ENCODE assay signal across 42 mouse cellular contexts in the genomic region with DNA sequence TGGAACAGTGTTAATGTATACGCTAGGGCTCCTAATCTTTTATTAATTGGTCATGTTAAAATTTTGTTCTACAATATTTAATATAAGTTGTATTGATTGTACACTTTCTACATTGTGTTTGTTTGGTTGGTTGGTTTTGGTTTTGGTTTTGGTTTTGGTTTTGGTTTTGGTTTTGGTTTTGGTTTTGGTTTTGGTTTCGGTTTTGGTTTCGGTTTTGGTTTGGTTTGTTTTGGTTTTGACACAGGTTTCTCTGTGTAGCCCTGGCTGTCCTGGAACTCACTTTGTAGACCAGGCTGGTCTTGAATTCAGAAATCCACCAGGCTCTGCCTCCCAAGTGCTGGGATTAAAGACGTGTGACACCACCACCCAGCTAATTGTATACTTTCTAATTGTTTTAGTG. TPM values are rescaled to one million over a fixed set of nuclear protein-coding genes. Genes with fewer than 3 reads are reported as not detected.
"Had no signal": no experiment of that assay in that cellular context is flagged by ENCODE, and none has a peak within 500 bp of the region (broad histone marks: within the 10 kb centered on the region; RNA-seq: fewer than 3 reads in every experiment).

No protein-coding gene starts in this region.

RNA-seq across cellular contexts. Expression of gene Krt16, which starts 8.4 kb away (rescaled TPM):
- total RNA-seq: heart, postnatal 10 days; heart, postnatal 14 days; heart, postnatal 25 days; heart, postnatal 36 days; heart, postnatal 4 days; hematopoietic stem cell, adult 5-6 weeks; hindbrain, postnatal 0 days; layer of hippocampus, adult 18-20 months; layer of hippocampus, adult 2 months; layer of hippocampus, adult 8-10 months; layer of hippocampus, postnatal 10 days; layer of hippocampus, postnatal 14 days; layer of hippocampus, postnatal 25 days; layer of hippocampus, postnatal 36 days; left cerebral cortex, adult 18-20 months; left cerebral cortex, adult 2 months; left cerebral cortex, adult 8-10 months had no signal
- polyA plus RNA-seq: heart, embryonic 11.5 days; heart, embryonic 12.5 days; heart, embryonic 13.5 days; heart, embryonic 14.5 days; heart, embryonic 15.5 days; heart, postnatal 0 days; hindbrain, embryonic 10.5 days; hindbrain, embryonic 11.5 days; hindbrain, embryonic 12.5 days; hindbrain, embryonic 13.5 days; hindbrain, embryonic 14.5 days; hindbrain, embryonic 15.5 days; hindbrain, embryonic 16.5 days; hindbrain, postnatal 0 days; inflammation-experienced regulatory T-cells, adult 6 months; intestine, embryonic 14.5 days; intestine, embryonic 15.5 days; intestine, embryonic 16.5 days; intestine, postnatal 0 days; kidney, adult 2 months; kidney, embryonic 14.5 days; kidney, embryonic 16.5 days; kidney, postnatal 0 days had no signal

RNA-seq across cellular contexts. Expression of gene Krt17, which starts 20.6 kb away (rescaled TPM):
- total RNA-seq: heart, postnatal 10 days; heart, postnatal 25 days; heart, postnatal 36 days; hematopoietic stem cell, adult 5-6 weeks; layer of hippocampus, adult 18-20 months; layer of hippocampus, adult 2 months; layer of hippocampus, adult 8-10 months; layer of hippocampus, postnatal 10 days; layer of hippocampus, postnatal 14 days; layer of hippocampus, postnatal 25 days; layer of hippocampus, postnatal 36 days; left cerebral cortex, adult 2 months had no signal

RNA-seq across cellular contexts. Expression of gene Krt42, which starts 29.4 kb away (rescaled TPM):
- total RNA-seq: heart, postnatal 10 days; heart, postnatal 14 days; heart, postnatal 25 days; heart, postnatal 36 days; heart, postnatal 4 days; hematopoietic stem cell, adult 5-6 weeks; hindbrain, postnatal 0 days; layer of hippocampus, adult 18-20 months; layer of hippocampus, adult 2 months; layer of hippocampus, adult 8-10 months; layer of hippocampus, postnatal 10 days; layer of hippocampus, postnatal 14 days; layer of hippocampus, postnatal 25 days; layer of hippocampus, postnatal 36 days; left cerebral cortex, adult 2 months; left cerebral cortex, adult 8-10 months had no signal
- polyA plus RNA-seq: heart, embryonic 12.5 days; heart, embryonic 13.5 days; heart, embryonic 14.5 days; heart, embryonic 15.5 days; heart, embryonic 16.5 days; heart, postnatal 0 days; hindbrain, embryonic 10.5 days; hindbrain, embryonic 11.5 days; hindbrain, embryonic 12.5 days; hindbrain, embryonic 13.5 days; hindbrain, embryonic 14.5 days; hindbrain, embryonic 15.5 days; hindbrain, embryonic 16.5 days; hindbrain, postnatal 0 days; inflammation-experienced regulatory T-cells, adult 6 months; intestine, embryonic 14.5 days; intestine, embryonic 15.5 days; intestine, embryonic 16.5 days; kidney, adult 2 months; kidney, embryonic 14.5 days; kidney, embryonic 15.5 days; kidney, embryonic 16.5 days; kidney, postnatal 0 days; large intestine, adult 2 months had no signal

RNA-seq across cellular contexts. Expression of gene Krt14, which starts 32.9 kb away (rescaled TPM):
- total RNA-seq: hematopoietic stem cell, adult 5-6 weeks; hindbrain, postnatal 0 days; layer of hippocampus, adult 18-20 months; layer of hippocampus, adult 2 months; layer of hippocampus, adult 8-10 months; layer of hippocampus, postnatal 14 days; layer of hippocampus, postnatal 25 days; layer of hippocampus, postnatal 36 days; left cerebral cortex, adult 18-20 months; left cerebral cortex, adult 2 months; left cerebral cortex, adult 8-10 months had no signal
- polyA plus RNA-seq: inflammation-experienced regulatory T-cells, adult 6 months; kidney, embryonic 14.5 days had no signal

RNA-seq across cellular contexts. Expression of gene Krt9, which starts 47.2 kb away (rescaled TPM):
- total RNA-seq: heart, postnatal 10 days; heart, postnatal 14 days; heart, postnatal 25 days; heart, postnatal 36 days; heart, postnatal 4 days; hematopoietic stem cell, adult 5-6 weeks had no signal
- polyA plus RNA-seq: heart, embryonic 11.5 days; heart, embryonic 12.5 days; heart, embryonic 13.5 days; heart, embryonic 14.5 days; heart, embryonic 15.5 days; heart, embryonic 16.5 days; heart, postnatal 0 days; hindbrain, embryonic 10.5 days; hindbrain, embryonic 11.5 days; hindbrain, embryonic 13.5 days; hindbrain, embryonic 14.5 days; hindbrain, embryonic 15.5 days; inflammation-experienced regulatory T-cells, adult 6 months; intestine, embryonic 14.5 days; intestine, embryonic 15.5 days; intestine, embryonic 16.5 days; intestine, postnatal 0 days; kidney, adult 2 months; kidney, embryonic 14.5 days; kidney, embryonic 15.5 days; kidney, embryonic 16.5 days; kidney, postnatal 0 days; large intestine, adult 2 months had no signal
